Mouse (Mus musculus) left cerebral cortex, adult 9 months (tissue): ENCODE data around the gene Prkab1.
A peak's percentile ranks its signal among the peaks of the same experiment; 100 is the strongest.

ENCODE experiments used
- DNase-seq, 2 experiments: peaks; one replicate each; pipeline ENCODE4 v3.0.0; 2022; ENCODE audit warnings: low spot score in 2 of 2

Gene Prkab1

GRCm38 (mm10) chr5:116024327-116024739 is at the start of gene Prkab1:
Gene Prkab1, minus strand, starts transcription at chr5:116024508.
- peak; percentile 79 to 92 for DNase-seq

- DNase-seq: no peak
Observed at GRCm38 (mm10) chr5:116069618-116070017, 45.3 kb upstream of the Prkab1 start.

- no peak for DNase-seq
Observed at GRCm38 (mm10) chr5:116052826-116053225, 28.5 kb upstream of the Prkab1 start.

GRCm38 (mm10) chr5:116052171-116052570 is 27.9 kb upstream of the Prkab1 start:
- no peak for DNase-seq

- DNase-seq: no peak
Observed at GRCm38 (mm10) chr5:116049821-116050220, 25.5 kb upstream of the Prkab1 start.

DNA sequence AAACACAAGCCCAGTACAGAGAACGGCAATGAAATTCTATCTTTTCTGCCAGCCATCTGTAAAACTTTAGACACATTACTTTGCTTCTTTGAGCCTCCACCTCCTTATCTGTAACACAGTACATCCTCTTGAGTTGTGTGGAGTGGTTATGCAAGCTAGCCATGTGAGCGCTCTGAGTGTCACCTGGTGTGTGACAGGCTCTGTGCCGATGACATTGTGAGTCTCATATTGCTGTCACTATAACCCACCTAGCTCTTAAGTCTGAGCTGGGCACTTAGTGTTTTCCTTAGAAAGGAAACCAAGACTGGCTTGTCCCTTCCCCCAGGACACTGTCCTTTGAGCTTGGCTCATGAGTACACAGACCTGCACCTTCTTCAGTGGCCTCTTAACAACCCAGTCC is 24.0 kb upstream of the Prkab1 start:
- DNase-seq: no peak

DNA sequence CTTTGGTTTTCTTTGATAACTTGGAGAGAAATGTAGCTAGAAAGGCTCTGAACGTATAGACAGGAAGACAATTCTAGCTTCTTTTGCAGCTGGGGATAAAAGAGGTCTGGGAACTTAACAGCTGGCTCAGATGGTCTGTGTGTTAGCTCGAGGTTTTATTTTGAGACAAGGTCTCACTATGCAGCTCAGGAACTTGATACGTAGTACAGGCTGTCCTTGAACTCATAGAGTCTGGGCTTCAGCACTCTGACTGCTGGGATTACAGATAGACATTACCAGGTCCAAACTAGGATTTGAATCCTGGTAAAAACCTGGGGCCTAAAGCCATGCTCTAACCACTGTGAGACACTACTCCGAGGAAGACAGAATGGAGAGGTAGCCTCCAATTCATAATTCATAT is 21.9 kb upstream of the Prkab1 start:
- DNase-seq: no peak

DNA sequence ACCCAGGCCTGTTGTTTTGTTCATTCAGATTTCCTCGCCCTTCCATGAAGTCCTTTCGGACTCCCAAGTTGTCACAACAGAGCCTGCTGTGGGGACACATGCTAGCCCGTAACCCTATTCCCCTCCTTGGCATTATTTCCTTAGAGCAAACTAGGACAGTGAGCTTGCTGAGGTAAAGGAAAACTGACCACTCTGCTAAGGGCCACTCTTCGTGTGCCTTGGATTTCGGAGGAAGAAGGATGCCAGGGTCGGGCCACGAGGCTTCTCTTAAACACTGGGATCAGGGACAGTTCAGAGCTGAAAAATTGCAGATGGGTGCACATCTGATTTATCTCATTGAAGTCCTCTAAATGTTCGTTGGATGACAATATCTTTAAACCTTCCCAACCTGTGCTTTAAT is 21.3 kb upstream of the Prkab1 start:
- no peak for DNase-seq

GRCm38 (mm10) chr5:116042241-116042640 is 17.9 kb upstream of the Prkab1 start:
- DNase-seq: no peak

DNA sequence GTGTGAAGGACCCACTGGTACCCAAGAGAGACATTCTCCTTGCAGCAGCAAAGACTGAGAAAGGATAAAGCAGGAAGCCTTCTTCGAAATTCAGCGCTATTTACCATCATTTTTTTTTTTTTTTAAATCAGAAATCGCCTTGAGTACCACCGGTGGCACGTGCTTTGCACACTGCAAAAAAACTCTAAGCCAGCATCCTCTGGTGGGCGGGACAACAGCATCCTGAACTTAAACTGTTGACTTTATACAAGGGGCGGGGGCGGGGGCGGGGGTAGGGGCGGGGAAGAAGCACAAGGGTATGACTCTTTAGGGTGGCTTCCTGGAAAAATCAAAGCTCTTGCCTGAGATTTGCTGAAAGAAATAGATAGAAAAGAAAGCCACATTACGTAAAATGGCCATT is 15.4 kb upstream of the Prkab1 start:
- no peak for DNase-seq

- DNase-seq: no peak
Observed at GRCm38 (mm10) chr5:116037731-116038130, 13.4 kb upstream of the Prkab1 start.

GRCm38 (mm10) chr5:116036465-116036864 is 12.2 kb upstream of the Prkab1 start:
- DNase-seq: no peak

DNA sequence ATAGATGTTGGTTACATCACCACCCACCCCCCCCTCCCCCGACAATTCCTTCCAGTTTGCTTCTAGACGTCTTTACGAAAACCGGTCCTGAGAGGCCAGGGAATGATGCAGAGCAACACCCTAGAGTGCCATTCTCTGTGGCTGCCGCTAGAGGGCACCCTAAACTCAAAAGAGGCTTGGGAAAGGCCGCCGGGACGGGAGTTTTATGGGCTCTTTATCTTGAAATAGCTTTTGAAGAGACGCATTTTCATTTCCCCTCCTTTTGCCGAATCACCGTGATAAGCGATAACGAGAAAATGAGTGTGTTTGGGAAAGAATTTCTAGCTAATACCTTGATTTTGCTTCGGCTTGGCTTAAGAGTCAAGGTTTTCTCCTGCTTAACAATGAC is 6.9 kb upstream of the Prkab1 start:
- peak in 1 of 2 experiments; percentile 43 for DNase-seq

DNA sequence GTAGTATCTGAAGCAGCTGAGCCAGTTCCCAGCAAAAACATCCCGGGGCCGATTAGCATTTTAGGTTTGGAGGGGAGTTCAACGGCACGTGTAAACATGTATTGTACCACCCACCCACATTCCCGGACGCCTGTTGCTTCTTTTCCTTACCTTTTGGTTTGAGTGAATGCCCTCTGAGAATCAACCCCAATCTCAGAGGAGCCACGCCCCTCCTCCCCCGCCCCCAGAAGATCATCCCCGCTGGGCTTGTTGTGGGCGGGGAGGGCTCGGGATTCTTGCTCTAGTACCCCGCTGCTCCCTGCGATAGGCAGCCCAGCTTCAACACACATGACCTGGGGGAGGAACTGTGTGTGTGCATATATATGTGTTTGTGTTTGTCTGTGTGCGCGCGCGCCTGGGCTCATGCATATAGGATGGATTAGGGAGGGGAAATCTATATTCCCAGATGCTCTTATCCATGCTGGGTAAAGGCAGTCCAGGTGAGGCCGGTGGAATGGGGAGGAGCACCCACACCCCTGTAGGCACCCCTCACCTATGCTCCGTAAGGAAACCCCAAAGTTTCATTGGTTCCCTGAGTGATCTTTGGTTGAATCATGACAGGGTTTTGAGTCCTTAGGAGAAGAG is 6.4 kb upstream of the Prkab1 start:
- DNase-seq: no peak

GRCm38 (mm10) chr5:116029071-116029470 is 4.8 kb upstream of the Prkab1 start:
- DNase-seq: no peak

DNA sequence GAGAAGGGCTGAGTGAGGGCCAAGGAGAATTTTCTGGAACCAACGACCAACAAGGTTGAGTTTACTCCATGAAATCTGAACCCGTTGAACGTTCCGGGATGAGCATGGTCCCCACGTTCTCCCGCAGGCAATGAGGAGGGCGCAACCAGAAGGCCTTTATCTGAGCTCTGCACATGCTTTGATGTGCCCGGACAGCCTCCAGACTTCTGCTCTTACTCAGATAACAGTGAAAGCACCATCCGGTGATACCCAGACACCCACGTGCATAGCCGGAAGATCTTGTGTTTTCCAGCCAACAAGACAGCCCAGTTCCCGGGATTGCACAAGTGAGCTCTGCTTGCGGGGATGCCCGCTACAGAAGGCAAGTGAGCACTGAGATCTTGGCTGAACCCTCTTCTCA is 2.3 kb upstream of the Prkab1 start:
- DNase-seq: no peak

- no peak for DNase-seq
Observed at GRCm38 (mm10) chr5:116026107-116026506, 1.8 kb upstream of the Prkab1 start.

DNA sequence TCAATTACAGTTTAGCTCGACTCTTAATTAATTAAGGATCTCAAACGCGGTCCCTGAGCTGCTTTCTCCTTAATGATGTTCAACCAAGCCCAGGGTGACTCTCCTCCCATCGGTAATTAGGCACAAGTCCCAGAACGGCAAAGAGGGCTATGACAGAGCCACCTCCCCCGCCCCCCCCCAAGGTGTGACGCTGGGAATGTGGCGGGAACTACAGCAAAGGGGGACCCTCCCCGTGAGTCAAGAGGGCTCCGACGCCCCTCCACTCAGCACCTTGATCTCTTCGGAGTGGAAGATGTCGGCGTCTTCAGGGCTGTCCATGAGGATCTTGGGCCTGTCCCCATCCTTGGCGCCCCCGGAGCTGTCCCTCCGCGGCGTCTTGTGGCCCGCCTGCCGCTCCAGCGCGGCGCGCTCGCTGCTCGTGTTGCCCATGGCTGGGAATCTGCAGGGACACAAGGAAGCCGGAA is 455 bp downstream of the Prkab1 start:
- no peak for DNase-seq

- DNase-seq: no peak
Observed at GRCm38 (mm10) chr5:116023251-116023661, 1.1 kb downstream of the Prkab1 start.

- no peak for DNase-seq
Observed at GRCm38 (mm10) chr5:116022658-116023200, 1.6 kb downstream of the Prkab1 start.

- DNase-seq: no peak
Observed at GRCm38 (mm10) chr5:116022131-116022530, 2.2 kb downstream of the Prkab1 start.

DNA sequence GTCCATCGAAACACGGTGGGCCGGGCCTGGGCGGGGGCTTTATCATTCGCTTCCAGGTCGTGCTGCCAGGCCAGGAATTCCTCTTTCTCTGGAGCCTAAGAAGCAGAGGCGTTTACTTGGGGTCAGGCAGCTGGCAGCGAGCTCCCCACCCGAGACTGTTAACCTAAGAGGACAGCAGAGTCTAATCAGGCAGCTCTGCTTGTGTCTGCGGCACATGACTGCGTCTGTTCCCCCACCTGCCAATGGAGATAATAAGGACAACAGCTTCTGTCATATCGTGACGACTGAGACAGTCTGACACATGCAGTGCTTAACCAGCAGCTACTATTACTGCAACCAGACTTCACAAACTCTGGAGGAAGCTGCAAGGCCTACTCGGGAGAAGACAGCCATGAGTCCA is 2.8 kb downstream of the Prkab1 start:
- no peak for DNase-seq

GRCm38 (mm10) chr5:116019371-116019770 is 4.9 kb downstream of the Prkab1 start:
- no peak for DNase-seq

- no peak for DNase-seq
Observed at GRCm38 (mm10) chr5:116018784-116019183, 5.5 kb downstream of the Prkab1 start.
